Mouse (Mus musculus): ENCODE data around the gene Prpf8.
"Not testable (repeated sequence)": the region's sequence is repeated elsewhere in the genome, so short reads cannot be mapped to it uniquely, and the experiment has no call there.

The Prpf8 gene

DNA sequence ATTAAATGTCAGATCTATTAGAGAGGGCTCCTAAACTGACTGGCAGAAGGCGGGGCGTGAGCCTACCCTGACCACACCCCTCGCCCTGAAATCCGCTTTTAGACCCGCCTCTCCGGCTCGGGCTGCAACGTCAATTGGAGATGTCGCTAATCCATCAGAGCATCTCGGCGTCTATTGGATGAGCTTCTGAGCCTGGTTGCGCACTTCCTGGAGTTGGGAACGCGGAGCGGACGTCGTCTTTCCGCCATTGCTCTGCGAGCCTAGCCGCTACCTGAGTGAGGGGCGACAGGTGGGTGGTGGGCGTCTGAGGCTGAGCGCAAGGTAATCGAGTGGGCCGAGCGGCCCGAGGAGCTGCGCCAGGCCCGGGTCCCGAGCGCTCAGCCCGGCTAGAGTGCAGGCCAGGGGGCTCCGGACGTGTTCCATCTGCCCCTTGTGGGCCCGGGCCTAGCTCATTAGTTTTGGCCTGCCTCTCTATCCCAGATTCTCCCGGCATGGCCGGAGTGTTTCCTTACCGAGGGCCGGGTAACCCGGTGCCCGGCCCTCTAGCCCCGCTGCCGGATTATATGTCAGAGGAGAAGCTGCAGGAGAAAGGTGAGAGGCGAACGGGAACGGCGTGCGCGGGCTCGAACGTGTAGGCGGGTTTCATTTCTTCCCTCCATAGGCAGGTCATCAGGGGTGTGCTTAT, at the start of gene Prpf8:
Gene Prpf8 (plus strand): TSS at position 216 of the 685 bp plus-strand sequence.
- DNase-seq = peak; percentile 94 to 96

GRCm38 (mm10) chr11:75438194-75438593, 48.4 kb upstream of the Prpf8 start:
- no peak for DNase-seq

GRCm38 (mm10) chr11:75438804-75439203, 47.8 kb upstream of the Prpf8 start:
- no peak for DNase-seq

DNA sequence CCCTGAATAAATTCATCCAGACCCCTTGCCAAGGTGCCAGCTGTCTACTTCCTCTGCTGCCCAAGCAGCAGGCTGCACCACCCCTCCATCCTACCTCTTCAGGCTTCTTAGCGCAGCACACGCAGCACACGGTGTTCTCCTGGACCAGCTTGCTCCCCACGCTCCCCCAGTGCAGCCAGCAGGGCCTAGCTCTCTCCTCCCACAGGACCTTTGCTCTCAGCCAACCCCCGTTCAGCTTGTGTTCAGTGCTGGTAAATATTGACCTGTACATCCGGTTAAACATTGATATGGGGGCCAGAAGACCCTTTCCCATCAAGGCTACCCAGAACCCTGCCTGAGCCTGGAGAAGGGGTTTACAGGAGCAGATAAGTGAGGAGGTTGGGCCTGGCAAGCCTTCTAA, 47.3 kb upstream of the Prpf8 start, which contains the start of gene Serpinf2:
Gene Serpinf2 (minus strand): TSS at position 229 of the 400 bp plus-strand sequence.
- no peak for DNase-seq

- no peak for DNase-seq
Observed at GRCm38 (mm10) chr11:75439951-75440350, 46.7 kb upstream of the Prpf8 start.

- DNase-seq = no peak
Observed at GRCm38 (mm10) chr11:75441034-75441433, 45.6 kb upstream of the Prpf8 start.

DNA sequence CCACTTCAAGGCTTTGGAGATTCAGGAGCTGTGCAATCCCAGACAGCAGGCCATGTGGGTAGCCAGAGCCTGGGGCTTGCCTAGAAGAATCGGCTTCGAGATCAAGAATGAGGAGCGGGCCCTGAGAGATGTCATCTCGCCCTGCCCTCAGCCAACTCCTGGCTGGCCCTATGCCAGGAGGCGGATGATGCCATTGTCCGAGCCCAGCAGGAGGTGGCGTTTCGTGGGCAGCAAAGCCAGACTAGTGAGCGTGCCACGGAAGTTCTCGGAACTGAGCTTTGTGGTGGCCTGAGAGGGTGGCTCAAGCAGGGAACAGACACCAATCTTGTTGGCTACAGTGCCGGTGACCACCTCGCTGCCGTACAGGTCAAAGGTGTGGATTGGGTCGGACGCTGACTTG, 45.0 kb upstream of the Prpf8 start:
- no peak for DNase-seq

DNA sequence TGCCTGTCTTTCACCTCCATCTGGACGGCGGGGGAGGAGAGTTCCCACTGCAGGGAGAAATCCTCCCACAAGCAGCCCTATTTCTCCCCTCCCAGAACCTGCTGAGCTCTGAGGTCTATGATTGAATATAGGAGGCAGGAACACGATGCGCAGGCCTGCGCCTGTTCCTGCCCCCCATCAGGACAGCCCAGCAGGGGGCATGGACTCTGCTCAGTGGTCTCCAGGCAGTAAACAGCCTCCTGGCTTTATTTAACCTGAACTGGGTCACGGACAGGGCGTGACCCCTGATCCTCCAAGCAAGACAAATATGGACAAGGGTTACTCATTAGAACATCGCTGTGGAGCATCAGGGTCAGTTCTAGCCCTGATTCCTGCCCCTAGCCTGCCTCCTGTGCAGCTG, 42.9 kb upstream of the Prpf8 start:
- no peak for DNase-seq

GRCm38 (mm10) chr11:75448575-75448974, 38.0 kb upstream of the Prpf8 start:
- DNase-seq = no peak

DNA sequence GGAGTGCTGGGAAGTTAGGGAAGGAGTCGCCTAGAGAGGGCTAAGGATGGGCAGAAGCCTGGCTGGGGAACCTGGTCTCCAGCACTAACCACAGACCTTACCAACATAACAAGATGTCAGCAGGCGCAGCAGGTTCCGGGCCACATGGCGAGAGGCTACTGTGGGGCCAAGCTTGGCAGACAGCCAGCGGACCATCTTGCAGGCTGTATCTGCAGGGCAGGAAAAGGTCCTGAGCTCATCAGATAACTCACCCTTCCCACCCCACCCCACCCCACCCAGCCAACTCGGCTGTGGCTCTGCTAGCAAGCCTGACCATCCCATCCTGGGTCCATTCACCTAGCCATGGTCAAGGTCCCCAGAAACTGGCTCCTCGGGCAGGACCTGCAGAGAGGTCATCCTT, 36.9 kb upstream of the Prpf8 start:
- DNase-seq = no peak

GRCm38 (mm10) chr11:75450304-75450908, 36.2 kb upstream of the Prpf8 start:
- DNase-seq = no peak

GRCm38 (mm10) chr11:75450936-75451335, 35.7 kb upstream of the Prpf8 start:
- DNase-seq = no peak

DNA sequence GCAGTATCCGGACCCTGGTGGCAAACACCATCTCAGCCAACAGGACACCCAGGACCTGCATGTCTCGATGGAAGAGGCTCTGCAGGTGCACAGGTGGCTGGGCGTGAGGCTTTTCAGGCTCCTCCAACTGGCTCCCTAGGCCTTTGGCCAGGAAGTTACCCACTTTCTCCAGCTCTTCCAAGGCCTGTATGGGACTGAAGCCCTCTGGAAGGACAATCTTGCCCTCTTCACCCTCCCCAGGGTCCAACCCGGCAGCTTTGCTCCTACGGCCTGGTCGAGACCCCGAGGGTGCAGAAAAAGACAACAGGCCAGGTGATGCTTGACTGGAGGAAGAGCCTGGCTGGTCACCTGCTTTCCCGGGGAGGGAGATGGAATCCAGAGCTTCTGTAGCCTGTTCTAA, 34.5 kb upstream of the Prpf8 start:
- no peak for DNase-seq

DNA sequence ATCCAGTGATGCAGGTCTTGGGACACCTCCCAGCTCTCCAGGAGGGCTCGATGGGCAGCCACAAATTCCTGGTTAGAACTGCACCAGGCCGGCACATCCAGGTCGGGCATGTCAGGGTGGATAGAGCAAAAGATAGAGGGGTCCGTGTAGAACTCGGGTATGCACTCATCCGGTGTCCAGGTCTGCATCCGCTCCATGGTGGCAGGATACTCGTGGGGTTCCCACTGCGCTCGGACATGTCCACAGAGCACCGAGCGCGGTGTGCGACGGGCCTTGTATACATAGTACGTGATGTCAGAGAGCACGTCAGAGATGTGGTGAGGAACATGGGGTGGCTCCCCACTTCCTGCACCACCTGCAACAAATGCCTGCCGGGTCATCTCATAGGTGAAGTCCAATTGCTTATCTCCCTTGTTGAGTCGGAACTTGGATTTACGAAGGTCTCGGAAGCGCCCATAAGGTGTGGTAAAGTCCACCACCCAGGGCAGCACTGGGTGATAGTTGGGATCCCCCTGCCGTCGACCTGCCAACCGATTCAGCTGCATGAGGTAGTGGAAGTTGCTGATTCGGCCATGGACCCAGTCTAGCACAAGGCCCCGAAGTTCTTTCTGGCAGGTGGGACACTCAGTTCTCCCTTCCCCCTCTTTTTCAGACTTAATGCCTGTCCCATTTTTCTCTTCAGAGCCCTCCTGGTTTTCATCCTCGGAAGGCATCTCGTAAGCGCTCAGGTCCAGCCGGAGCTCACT, 33.6 kb upstream of the Prpf8 start:
- DNase-seq = no peak

DNA sequence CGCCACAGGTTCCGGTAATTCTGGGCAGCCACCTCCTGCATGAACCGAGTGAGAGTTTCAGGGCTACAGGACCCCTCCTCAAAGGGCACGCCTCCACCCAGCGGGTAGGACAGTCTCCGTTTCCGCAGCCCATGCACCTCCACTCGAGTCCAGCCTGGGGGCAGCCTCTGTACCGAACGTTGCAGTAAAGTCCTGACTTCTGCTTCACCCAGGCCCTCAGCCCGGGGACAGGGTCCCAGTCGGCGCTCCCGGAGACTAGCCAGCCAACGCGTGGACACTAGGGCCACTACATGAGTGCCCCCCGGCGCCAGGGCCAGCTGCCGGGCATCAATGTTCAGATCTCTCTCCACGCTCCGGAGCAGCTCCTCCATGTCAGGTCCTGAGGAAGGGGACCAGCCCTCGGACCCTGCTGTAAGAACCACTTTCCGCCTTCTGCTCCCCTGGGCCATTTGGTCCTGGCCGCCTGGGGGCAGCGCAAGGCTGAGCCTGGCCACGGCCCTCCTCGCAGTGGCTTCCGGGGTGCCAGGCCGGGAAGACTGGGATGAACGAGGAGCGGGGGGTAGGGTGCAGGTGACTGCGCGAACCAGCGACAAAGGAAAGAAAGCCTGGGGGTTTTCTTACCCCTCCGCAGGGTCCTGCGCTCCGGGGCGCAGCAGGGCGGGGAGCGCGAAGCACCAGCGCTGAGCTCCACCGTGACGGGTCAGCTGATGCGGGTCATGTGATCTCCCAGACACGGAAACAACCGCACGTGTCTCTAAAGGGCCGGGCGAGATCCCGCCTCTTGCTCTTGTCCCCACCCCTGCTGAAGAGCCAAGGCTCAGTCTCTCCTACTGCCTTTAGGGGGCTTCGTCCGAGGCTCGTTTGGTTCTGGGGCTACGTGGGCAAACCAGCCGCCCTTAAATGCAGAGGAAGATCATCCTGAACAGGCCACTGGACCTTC, 32.4 kb upstream of the Prpf8 start, which contains the start of gene Wdr81:
Gene Wdr81 (minus strand): TSS at position 727 of the 940 bp plus-strand sequence.
- DNase-seq = peak; percentile 81 to 83

GRCm38 (mm10) chr11:75455041-75455736, 31.4 kb upstream of the Prpf8 start:
- peak; percentile 29 to 35 for DNase-seq

DNA sequence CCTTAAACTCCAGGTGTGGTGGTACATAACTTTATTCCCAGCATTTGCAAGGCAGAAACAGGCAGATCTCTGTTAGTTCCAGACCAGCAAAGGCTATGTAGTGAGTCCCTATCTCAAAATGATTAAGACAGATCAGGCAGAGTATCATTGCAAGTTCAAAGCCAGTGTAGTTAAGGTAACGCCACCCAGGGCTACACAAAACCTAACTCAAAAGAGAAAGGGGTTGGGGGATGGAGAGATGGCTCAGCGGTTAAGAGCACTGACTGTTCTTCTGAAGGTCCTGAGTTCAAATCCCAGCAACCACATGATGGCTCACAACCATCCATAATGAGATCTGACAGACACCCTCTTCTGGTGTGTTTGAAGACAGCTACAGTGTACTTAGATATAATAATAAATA, 30.6 kb upstream of the Prpf8 start:
- not testable (repeated sequence) for DNase-seq

DNA sequence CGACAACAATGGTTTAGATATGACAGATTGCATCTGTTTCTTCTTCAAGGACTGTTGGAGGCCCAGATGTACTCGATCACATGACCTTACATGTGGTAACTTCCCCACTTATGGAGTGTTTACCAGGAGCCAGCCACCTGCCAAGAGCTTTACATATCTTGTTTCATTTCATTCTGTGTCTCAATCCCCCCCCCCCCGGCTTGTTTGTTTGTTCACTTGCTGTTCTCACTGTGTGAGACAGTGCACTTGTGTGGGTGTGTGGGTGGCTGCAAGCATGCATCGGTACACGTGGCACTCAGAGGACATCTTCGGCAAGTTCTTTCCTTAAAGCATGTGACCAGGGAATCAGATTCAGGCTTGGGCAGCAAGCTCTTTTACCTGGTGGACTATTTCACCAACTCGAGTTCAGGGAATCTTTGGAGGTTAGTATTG, 30.2 kb upstream of the Prpf8 start:
- no peak for DNase-seq

- DNase-seq = peak in 1 of 2 experiments; percentile 41
Observed at GRCm38 (mm10) chr11:75458169-75458568, 28.4 kb upstream of the Prpf8 start.

DNA sequence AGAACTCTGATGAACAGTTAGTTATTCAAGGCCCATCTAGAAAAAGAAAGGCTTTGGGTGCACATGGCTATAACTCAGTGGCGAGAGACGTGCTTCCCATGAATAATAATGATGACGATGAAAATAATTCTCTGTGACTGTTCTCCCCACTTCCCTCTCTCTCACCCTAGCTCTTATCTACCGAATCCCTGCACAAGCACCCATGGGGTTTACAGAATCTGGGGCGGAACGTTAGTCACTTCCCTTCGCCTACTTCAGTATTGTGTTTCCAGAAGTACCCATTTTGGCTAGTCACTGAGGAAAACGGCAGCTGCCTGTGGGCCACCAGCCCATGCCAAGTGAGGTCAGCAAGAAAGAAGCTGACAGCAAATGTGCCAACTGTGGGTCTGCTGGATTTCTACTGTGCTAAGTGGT, 28.0 kb upstream of the Prpf8 start:
- peak in 1 of 2 experiments; percentile 28 for DNase-seq

DNA sequence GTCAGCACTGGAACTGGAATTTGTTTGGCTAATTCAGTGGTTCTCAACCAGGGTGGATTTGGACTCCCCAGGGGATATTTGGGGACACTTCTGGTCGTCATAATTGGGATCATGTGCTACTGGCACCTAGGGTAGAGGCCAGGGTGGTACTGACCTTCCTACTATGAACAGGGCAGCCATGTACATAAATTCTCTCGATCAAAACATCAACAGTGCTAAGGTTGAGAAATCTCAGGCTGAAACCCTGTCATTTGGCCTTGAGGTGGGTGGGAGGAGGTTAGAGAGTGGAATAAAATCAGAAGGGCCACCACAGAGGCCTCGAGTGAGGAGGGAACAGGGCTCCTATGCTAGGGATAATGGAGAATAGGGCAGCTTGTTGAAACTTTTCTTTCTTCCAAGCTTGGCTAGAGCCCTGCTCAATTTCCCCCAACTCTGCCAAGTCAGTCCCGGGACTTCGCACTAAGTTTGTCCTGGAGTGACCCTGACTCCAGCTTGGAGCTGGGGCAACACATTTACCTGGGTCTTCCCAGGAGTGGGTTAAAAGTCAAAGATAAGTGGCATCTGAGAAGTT, 27.4 kb upstream of the Prpf8 start:
- DNase-seq = no peak

DNA sequence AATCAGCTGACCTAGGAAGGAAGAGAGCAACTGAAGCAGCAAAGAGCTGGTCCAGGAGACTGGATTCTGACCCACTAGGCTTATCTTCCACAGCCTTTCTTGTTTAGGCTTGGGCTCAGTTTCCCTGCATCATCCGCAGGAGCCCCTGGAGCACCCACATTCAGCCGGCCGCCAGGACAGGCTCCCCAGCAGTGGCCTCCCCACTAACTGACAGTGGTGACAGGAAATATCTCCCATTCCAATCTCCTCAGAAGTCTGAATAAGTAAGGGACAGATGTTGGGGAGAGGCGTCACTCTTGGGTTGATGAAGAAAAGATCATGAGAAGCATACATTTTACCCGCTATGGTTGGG, 26.9 kb upstream of the Prpf8 start:
- DNase-seq = no peak
